Mouse (Mus musculus): Measurements from ENCODE around the gene Ssmem1.

- no peak for TF ChIP-seq CTCF (IDR thresholded peaks at IDR 0.05)
- TF ChIP-seq EP300 (IDR thresholded peaks at IDR 0.05) = no peak
Observed at GRCm38 (mm10) chr6:30528800-30529199, 19.2 kb downstream of the Ssmem1 start.
